Mouse (Mus musculus) heart, adult 2 months (tissue): ENCODE results near the gene Zswim4. TPM values are rescaled to one million over a fixed set of nuclear protein-coding genes. Genes with fewer than 3 reads are reported as not detected.

Experiments
- DNase-seq, 2 experiments: peaks; one replicate each; pipeline ENCODE4 v3.0.0; 2021
- H3K27ac ChIP-seq: fragments of 200-600 bp; 2 replicates; pipeline ENCODE4 v1.8.1; 2022
- H3K27me3 ChIP-seq: fragments of 200-500 bp; 2 replicates; pipeline ENCODE4 v1.6.1; 2012; ENCODE audit warnings: mild to moderate bottlenecking, low read length, inconsistent platforms, mixed read lengths; ENCODE audit not compliant: control insufficient read depth, insufficient read depth
- H3K36me3 ChIP-seq: fragments of 200-500 bp; 2 replicates; pipeline ENCODE4 v1.6.1; 2012; ENCODE audit warnings: low read length, inconsistent platforms; ENCODE audit not compliant: control insufficient read depth, insufficient read depth
- H3K4me1 ChIP-seq: fragments of 200-500 bp; 2 replicates; pipeline ENCODE4 v1.6.1; 2011; ENCODE audit warnings: low read length; ENCODE audit not compliant: control insufficient read depth, insufficient read depth
- H3K4me3 ChIP-seq: fragments of 200-600 bp; 2 replicates; pipeline ENCODE4 v1.8.1; 2022
- H3K79me2 ChIP-seq: fragments of 200-500 bp; replicated peaks from 2 replicates; pipeline ENCODE4 v1.6.1; 2012; ENCODE audit warnings: mild to moderate bottlenecking, inconsistent platforms, low read length, moderate library complexity, mixed read lengths; ENCODE audit not compliant: control insufficient read depth, insufficient read depth
- H3K9ac ChIP-seq: fragments of 200-500 bp; 2 replicates; pipeline ENCODE4 v1.6.1; 2012; ENCODE audit warnings: low read depth, mild to moderate bottlenecking, control low read depth, inconsistent platforms, low read length, mixed read lengths
- CTCF ChIP-seq: fragments of 200-600 bp; IDR thresholded peaks from 2 replicates; pipeline ENCODE4 v1.8.1; 2022; ENCODE audit warnings: antibody characterized with exemption, mild to moderate bottlenecking, moderate library complexity
- EP300 ChIP-seq: fragments of 200-500 bp; IDR thresholded peaks from 2 replicates; pipeline ENCODE4 v1.6.1; 2011; ENCODE audit warnings: low read depth, low read length, control low read depth; ENCODE audit not compliant: insufficient read depth
- POLR2A ChIP-seq: fragments of 200-500 bp; IDR thresholded peaks from 2 replicates; pipeline ENCODE4 v1.6.1; 2011; ENCODE audit warnings: mild to moderate bottlenecking, low read depth, low read length, control low read depth; ENCODE audit not compliant: insufficient read depth
- WGBS: fragments of 180-500 bp; shearing (Covaris S2); methylation state at CpG from one replicate; pipeline ENCODE4 v1.1.7; 2018; 5-methylcytosine and 5-hydroxymethylcytosine counted together
- intact Hi-C: fragments of 180-260 bp; cut with DNase I; formaldehyde crosslinking; loops from one replicate; pipeline ENCODE4 v1.15.1; 2025
- polyA plus RNA-seq: library from polyadenylated mRNA; depleted of rRNA; stranded (reverse); fragments of >200 nt; gene quantifications from 2 replicates; pipeline ENCODE4 v1.2.3, GENCODE M21; 2012
- total RNA-seq, 2 experiments: library from RNA; stranded (reverse); gene quantifications; 2 replicates each; pipeline ENCODE4 v1.2.3; 2021

Zswim4 gene
- total and polyA plus RNA-seq, 3 experiments = 6.8 to 10.4 (median 8.2) TPM

DNA sequence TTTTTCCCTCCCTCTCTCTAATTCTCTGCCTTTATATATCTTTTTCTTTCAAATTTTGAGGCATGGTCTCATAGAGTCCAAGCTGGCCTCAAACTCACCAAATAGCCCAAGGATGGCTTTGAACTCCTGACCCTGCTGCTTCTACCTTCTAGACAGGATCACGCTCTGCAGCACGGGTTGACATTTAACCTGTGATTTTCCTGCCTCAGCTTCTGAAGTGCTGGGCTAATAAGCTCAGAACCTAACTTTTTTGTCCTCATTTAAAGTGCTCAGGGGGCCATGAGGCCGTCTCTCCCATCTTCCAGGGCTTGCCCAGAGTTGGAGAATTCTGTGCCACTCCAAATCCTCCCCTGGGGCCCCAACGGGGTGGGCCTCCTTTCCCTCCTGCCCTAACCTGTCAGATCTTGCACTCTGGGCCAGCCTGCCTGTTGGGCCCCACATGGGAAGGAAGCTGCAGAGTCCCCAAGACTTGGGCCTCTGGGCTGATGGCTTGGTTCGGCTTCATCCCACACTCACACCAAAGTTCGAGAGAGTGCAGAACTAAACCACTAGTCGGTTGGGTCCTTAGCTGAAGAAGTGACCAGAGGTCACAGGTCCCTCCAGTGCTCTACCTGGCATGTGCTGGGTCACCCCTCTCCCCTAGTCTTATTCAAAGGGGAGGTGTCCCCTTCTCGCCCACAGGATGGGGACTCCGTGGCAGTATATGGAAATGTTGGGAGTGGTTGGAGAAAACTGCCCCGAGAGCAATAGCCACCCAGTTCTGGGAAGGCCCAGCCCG lies 37.3 kb downstream of the Zswim4 start:
- H3K4me1 ChIP-seq = peaks cover 10% of the 10 kb centered on the region
- H3K9ac ChIP-seq = no peak overlapping the region

GRCm38 (mm10) chr8:84198871-84199270 lies 38.0 kb downstream of the Zswim4 start:
- H3K27me3 ChIP-seq = no peaks in the 10 kb centered on the region
- no peak for DNase-seq
- no peaks in the 10 kb centered on the region for H3K36me3 ChIP-seq
- H3K4me1 ChIP-seq = peaks cover 8% of the 10 kb centered on the region
- TF ChIP-seq EP300 = no peak
- TF ChIP-seq CTCF = no peak
- intact Hi-C loops = no loop called here
- 0 out of 2 replicates have a peak overlapping the region, but pooled peaks have one; percentile 62 for H3K9ac ChIP-seq
- WGBS = 37% methylated on average over 4 of the region's 4 CpGs
- H3K27ac ChIP-seq = peak overlapping the region; percentile 92
- H3K4me3 ChIP-seq = peak overlapping the region; percentile 54; the same call in 1 of the 2 replicates
- H3K79me2 ChIP-seq = peaks cover 4% of the 10 kb centered on the region

More for the DNA sequence above, 37.3 kb downstream of the Zswim4 start:
- H3K27me3 ChIP-seq = no peaks in the 10 kb centered on the region
- peak overlapping the region; percentile 99 for H3K27ac ChIP-seq
- TF ChIP-seq POLR2A (no peak), EP300 (no peak), CTCF (no peak)
- H3K36me3 ChIP-seq = peaks cover 3% of the 10 kb centered on the region; the same call in 1 of the 2 replicates
- peaks cover 4% of the 10 kb centered on the region for H3K79me2 ChIP-seq
- WGBS = 62% methylated on average over 11 of the region's 11 CpGs
- H3K4me3 ChIP-seq = no peak overlapping the region
- intact Hi-C loops = no loop called here
- no peak for DNase-seq

DNA sequence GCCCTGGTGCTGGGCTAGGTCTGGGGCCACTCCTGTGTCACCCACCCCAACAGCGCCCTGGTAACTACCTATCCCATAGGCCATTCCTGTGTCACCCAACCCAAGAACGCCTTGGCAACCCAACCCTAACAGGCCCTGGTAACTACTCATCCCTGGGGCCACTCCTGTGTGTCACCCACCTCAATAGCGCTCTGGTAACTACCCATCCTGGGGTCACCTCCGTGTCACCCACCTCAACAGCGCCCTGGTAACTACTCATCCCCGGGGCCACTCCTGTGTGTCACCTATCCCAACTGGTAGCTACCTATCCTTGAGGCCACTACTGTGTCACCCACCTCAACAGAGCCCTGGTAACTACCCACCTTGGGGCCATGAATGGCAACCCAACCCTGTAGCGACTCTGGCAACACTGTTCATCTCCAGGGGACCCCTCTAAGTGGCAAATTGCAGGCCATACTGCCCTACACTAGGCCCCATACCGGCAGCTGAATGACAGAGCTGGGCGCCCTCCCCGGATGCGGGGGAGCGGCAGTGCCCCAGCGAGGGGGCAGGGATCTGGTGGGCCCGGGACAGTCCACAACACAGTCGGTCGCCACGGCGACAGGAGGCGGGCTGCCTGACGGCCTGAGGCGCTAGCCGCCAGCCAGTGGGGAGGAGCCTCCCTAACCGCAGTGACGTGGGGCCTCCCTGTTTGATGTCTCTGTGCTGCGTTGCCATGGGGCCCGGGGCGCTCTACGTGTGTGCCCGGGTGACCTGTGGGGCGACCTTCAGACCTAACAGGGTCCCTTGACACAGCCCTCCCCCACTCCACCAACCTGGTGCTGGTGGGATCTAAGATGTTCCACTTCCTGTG lies 38.7 kb downstream of the Zswim4 start:
- no peaks in the 10 kb centered on the region for H3K27me3 ChIP-seq
- no peaks in the 10 kb centered on the region for H3K36me3 ChIP-seq
- H3K4me1 ChIP-seq = peaks cover 8% of the 10 kb centered on the region
- peaks cover 4% of the 10 kb centered on the region for H3K79me2 ChIP-seq
- peak overlapping the region; percentile 62 for H3K9ac ChIP-seq
- WGBS = 4% methylated on average over 30 of the region's 30 CpGs
- intact Hi-C loops = no loop called here
- H3K4me3 ChIP-seq = peak overlapping the region; percentile 54
- TF ChIP-seq CTCF = no peak
- peak; percentile 70 for TF ChIP-seq EP300
- H3K27ac ChIP-seq = peak overlapping the region; percentile 92
- peak; percentile 95 to 97 for DNase-seq

GRCm38 (mm10) chr8:84197141-84197921 lies 39.5 kb downstream of the Zswim4 start:
- Histone ChIP-seq H3K9ac (peak overlapping the region; percentile 65), H3K79me2 (peaks cover 3% of the 10 kb centered on the region), H3K4me1 (peaks cover 10% of the 10 kb centered on the region), H3K4me3 (peak overlapping the region; percentile 54), H3K36me3 (no peaks in the 10 kb centered on the region), H3K27ac (peak overlapping the region; percentile 92), H3K27me3 (no peaks in the 10 kb centered on the region)
- peak; percentile 94 to 95 for DNase-seq
- WGBS = 8% methylated on average over 43 of the region's 43 CpGs
- intact Hi-C loops = no loop called here
- TF ChIP-seq CTCF (no peak), EP300 (peak; percentile 82; the same call in 1 of the 2 replicates), POLR2A (peak; percentile 78)

DNA sequence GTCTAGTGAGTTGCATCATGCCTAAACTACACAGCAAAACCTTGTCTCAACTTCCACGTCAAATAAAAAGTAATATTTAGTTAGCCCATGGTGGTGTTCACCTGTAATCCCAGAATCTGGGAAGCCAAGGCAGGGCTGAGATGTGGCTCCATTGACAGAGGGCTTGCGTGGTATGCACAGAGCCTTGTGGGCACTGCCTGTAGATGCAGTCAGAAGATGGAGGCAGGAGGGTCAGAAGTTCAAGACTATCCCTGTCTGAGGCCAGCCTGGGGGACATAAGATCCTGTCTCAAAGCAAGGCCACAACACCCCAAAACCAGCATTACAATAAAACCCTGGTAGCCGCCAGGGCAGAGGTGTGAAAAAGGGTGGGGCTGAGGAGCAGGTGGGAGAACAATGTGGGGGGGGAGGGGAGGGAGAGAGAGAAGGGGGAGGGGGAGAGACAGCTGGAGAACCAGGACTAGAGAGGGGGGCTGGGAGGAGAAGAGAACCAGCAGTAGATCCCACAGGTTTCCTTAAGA lies 42.6 kb downstream of the Zswim4 start:
- peaks cover 19% of the 10 kb centered on the region for H3K4me1 ChIP-seq
- no peaks in the 10 kb centered on the region for H3K27me3 ChIP-seq
- H3K36me3 ChIP-seq = no peaks in the 10 kb centered on the region; the same call in 1 of the 2 replicates
- no peak overlapping the region for H3K27ac ChIP-seq
- no peak for TF ChIP-seq CTCF
- TF ChIP-seq EP300 = no peak
- no peak for TF ChIP-seq POLR2A
- H3K4me3 ChIP-seq = no peak overlapping the region
- intact Hi-C loops = no loop called here
- H3K9ac ChIP-seq = no peak overlapping the region
- DNase-seq = no peak
- no peaks in the 10 kb centered on the region for H3K79me2 ChIP-seq
- WGBS = 78% methylated on average over 3 of the region's 3 CpGs
